Comparison of ENCODE assay signal across 9 mouse cellular contexts in the genomic region with DNA sequence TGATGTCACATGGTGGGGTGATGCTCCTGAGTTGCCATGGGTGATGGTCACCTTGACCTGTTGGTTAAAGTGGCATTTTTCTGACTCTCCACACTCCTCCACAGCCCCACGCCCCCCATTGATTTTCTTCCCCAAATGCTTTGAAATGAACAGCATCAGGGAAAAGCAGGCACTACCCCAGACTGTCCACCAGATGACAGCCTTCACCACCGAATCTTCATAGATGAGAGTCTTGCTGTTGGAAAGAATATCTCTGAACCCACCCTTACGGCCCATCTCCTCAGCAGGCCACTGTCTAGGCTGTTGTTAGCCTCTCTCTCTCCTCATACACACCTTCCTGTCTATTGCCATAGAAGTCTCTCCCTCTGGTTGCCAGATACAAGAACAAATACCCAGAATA.
DNase-seq lines count a peak whose midpoint lies in the region; ATAC-seq lines count a peak whose summit lies in the region.
"Had no signal": no experiment of that assay in that cellular context is flagged by ENCODE, and none has a peak within 500 bp of the region (broad histone marks: within the 10 kb centered on the region; RNA-seq: fewer than 3 reads in every experiment).

No protein-coding gene starts in this region.

- peak; percentile 29 for DNase-seq in gastrocnemius, postnatal 10 days
- no peak for DNase-seq in gastrocnemius, postnatal 25 days
- DNase-seq in midbrain, embryonic 14.5 days, result peak; percentile 83
- DNase-seq in midbrain, embryonic 11.5 days (ENCODE audit: low spot score, missing footprints), result no peak
- peak; percentile 18 for DNase-seq in T-cell, adult 2 months (ENCODE audit: low spot score)
- peak; percentile 77 for DNase-seq in forebrain, embryonic 14.5 days (ENCODE audit: low spot score)
- DNase-seq in spleen, postnatal 4 days (ENCODE audit: low spot score in 2 of 2), result no peak

- H3K4me1 ChIP-seq in midbrain, embryonic 14.5 days (ENCODE audit: control insufficient read depth, insufficient read depth, low read length), result no peaks in the 10 kb centered on the region
- H3K4me1 ChIP-seq in midbrain, embryonic 11.5 days (ENCODE audit: control insufficient read depth, insufficient read depth, low read length), result no peaks in the 10 kb centered on the region
- 0 out of 2 replicates have a peak, but pooled peaks cover 3% of the 10 kb centered on the region for H3K4me1 ChIP-seq in forebrain, embryonic 14.5 days (ENCODE audit: control insufficient read depth, insufficient read depth, low read length)
- H3K4me1 ChIP-seq in midbrain, embryonic 16.5 days (ENCODE audit: control insufficient read depth, insufficient read depth, low read length), result no peaks in the 10 kb centered on the region

- ATAC-seq in midbrain, embryonic 14.5 days (ENCODE audit: low FRiP score, low TSS enrichment), result no peak; the same call in 1 of the 2 replicates
- no peak for ATAC-seq in midbrain, embryonic 11.5 days (ENCODE audit: low FRiP score)
- ATAC-seq in forebrain, embryonic 14.5 days, result peak; percentile 58
- peak; percentile 54; the same call in 1 of the 2 replicates for ATAC-seq in midbrain, embryonic 16.5 days

- WGBS in midbrain, embryonic 14.5 days, result 37% methylated on average over 3 of the region's 3 CpGs
- 30% methylated on average over 3 of the region's 3 CpGs for WGBS in midbrain, embryonic 11.5 days
- 39% methylated on average over 3 of the region's 3 CpGs for WGBS in forebrain, embryonic 14.5 days
- 17% methylated on average over 3 of the region's 3 CpGs for WGBS in midbrain, embryonic 16.5 days

- H3K36me3 ChIP-seq in midbrain, embryonic 14.5 days (ENCODE audit: control insufficient read depth, insufficient read depth, low read length), result no peaks in the 10 kb centered on the region
- H3K36me3 ChIP-seq in midbrain, embryonic 11.5 days (ENCODE audit: control insufficient read depth, insufficient read depth, low read length), result no peaks in the 10 kb centered on the region
- H3K36me3 ChIP-seq in forebrain, embryonic 14.5 days (ENCODE audit: control insufficient read depth, insufficient read depth, low read length), result no peaks in the 10 kb centered on the region
- no peaks in the 10 kb centered on the region for H3K36me3 ChIP-seq in midbrain, embryonic 16.5 days (ENCODE audit: control insufficient read depth, insufficient read depth, low read length)

- no peak overlapping the region for H3K4me3 ChIP-seq in midbrain, embryonic 14.5 days (replicated peaks; ENCODE audit: low read depth, low read length)
- H3K4me3 ChIP-seq in midbrain, embryonic 11.5 days (ENCODE audit: low read depth, low read length), result no peak overlapping the region
- no peak overlapping the region for H3K4me3 ChIP-seq in forebrain, embryonic 14.5 days (ENCODE audit: low read depth, low read length)
- no peak overlapping the region for H3K4me3 ChIP-seq in midbrain, embryonic 16.5 days (ENCODE audit: low read depth, low read length)
- H3K4me3 ChIP-seq: myocyte had no signal

- H3K27ac ChIP-seq in midbrain, embryonic 14.5 days (replicated peaks; ENCODE audit: low read depth, low read length), result no peak overlapping the region
- no peak overlapping the region for H3K27ac ChIP-seq in midbrain, embryonic 11.5 days (ENCODE audit: low read depth, low read length)
- no peak overlapping the region for H3K27ac ChIP-seq in forebrain, embryonic 14.5 days (ENCODE audit: low read depth, low read length)
- no peak overlapping the region for H3K27ac ChIP-seq in midbrain, embryonic 16.5 days (ENCODE audit: low read length)

- H3K4me2 ChIP-seq in midbrain, embryonic 14.5 days (ENCODE audit: low read length), result no peak overlapping the region
- no peak overlapping the region for H3K4me2 ChIP-seq in midbrain, embryonic 11.5 days
- H3K4me2 ChIP-seq in forebrain, embryonic 14.5 days (ENCODE audit: low read length), result no peak overlapping the region
- no peak overlapping the region for H3K4me2 ChIP-seq in midbrain, embryonic 16.5 days (ENCODE audit: low read length)

- no peaks in the 10 kb centered on the region for H3K9me3 ChIP-seq in midbrain, embryonic 14.5 days (ENCODE audit: control insufficient read depth, low read length)
- no peaks in the 10 kb centered on the region for H3K9me3 ChIP-seq in midbrain, embryonic 11.5 days (ENCODE audit: control insufficient read depth, low read length)
- no peaks in the 10 kb centered on the region for H3K9me3 ChIP-seq in forebrain, embryonic 14.5 days (replicated peaks; ENCODE audit: control insufficient read depth, low read length)
- no peaks in the 10 kb centered on the region for H3K9me3 ChIP-seq in midbrain, embryonic 16.5 days (replicated peaks; ENCODE audit: control insufficient read depth, low read length, poor library complexity, severe bottlenecking)

- no peak overlapping the region for H3K9ac ChIP-seq in midbrain, embryonic 14.5 days (replicated peaks; ENCODE audit: low read length)
- H3K9ac ChIP-seq in midbrain, embryonic 11.5 days (ENCODE audit: low read length), result no peak overlapping the region
- H3K9ac ChIP-seq in forebrain, embryonic 14.5 days (ENCODE audit: low read length), result no peak overlapping the region
- H3K9ac ChIP-seq in midbrain, embryonic 16.5 days (ENCODE audit: low read depth, low read length), result no peak overlapping the region

- peaks cover 3% of the 10 kb centered on the region; the same call in 1 of the 2 replicates for H3K27me3 ChIP-seq in midbrain, embryonic 14.5 days (ENCODE audit: control insufficient read depth, insufficient read depth, low read length)
- H3K27me3 ChIP-seq in midbrain, embryonic 11.5 days (ENCODE audit: control insufficient read depth, insufficient read depth, low read length), result no peaks in the 10 kb centered on the region
- H3K27me3 ChIP-seq in forebrain, embryonic 14.5 days (replicated peaks; ENCODE audit: control insufficient read depth, insufficient read depth, low read length), result no peaks in the 10 kb centered on the region
- peaks cover 3% of the 10 kb centered on the region; the same call in 1 of the 2 replicates for H3K27me3 ChIP-seq in midbrain, embryonic 16.5 days (ENCODE audit: control insufficient read depth, insufficient read depth, low read depth, low read length)

Comparison
In these comparisons a context has a peak if more than half of its experiments do, and no peak if none do; other contexts are left out.
1. DNase-seq: peak in gastrocnemius, postnatal 10 days (single experiment), midbrain, embryonic 14.5 days (single experiment), T-cell, adult 2 months (single experiment) and forebrain, embryonic 14.5 days (single experiment); none in gastrocnemius, postnatal 25 days (single experiment), midbrain, embryonic 11.5 days (single experiment) and spleen, postnatal 4 days (0 of 2).
2. ATAC-seq: peak in forebrain, embryonic 14.5 days (single experiment) and midbrain, embryonic 16.5 days (single experiment); none in midbrain, embryonic 14.5 days (single experiment) and midbrain, embryonic 11.5 days (single experiment).